Mouse (Mus musculus) heart, postnatal 10 days (tissue): ENCODE data around the gene Aar2. TPM values are rescaled to one million over a fixed set of nuclear protein-coding genes. Genes with fewer than 3 reads are reported as not detected.
"Not testable (repeated sequence)": the region's sequence is repeated elsewhere in the genome, so short reads cannot be mapped to it uniquely, and the experiment has no call there.

ENCODE experiments used
- DNase-seq, 2 experiments: peaks; one replicate each; pipeline ENCODE4 v3.0.0; 2021
- intact Hi-C: fragments of 180-260 bp; cut with DNase I; formaldehyde crosslinking; loops from one replicate; pipeline ENCODE4 v1.15.1; 2025
- total RNA-seq, 2 experiments: library from RNA; stranded (reverse); gene quantifications; 2 replicates each; pipeline ENCODE4 v1.2.3; 2021

The Aar2 gene
- 10 to 100 TPM; 19.7 to 22.7 TPM for total RNA-seq

DNA sequence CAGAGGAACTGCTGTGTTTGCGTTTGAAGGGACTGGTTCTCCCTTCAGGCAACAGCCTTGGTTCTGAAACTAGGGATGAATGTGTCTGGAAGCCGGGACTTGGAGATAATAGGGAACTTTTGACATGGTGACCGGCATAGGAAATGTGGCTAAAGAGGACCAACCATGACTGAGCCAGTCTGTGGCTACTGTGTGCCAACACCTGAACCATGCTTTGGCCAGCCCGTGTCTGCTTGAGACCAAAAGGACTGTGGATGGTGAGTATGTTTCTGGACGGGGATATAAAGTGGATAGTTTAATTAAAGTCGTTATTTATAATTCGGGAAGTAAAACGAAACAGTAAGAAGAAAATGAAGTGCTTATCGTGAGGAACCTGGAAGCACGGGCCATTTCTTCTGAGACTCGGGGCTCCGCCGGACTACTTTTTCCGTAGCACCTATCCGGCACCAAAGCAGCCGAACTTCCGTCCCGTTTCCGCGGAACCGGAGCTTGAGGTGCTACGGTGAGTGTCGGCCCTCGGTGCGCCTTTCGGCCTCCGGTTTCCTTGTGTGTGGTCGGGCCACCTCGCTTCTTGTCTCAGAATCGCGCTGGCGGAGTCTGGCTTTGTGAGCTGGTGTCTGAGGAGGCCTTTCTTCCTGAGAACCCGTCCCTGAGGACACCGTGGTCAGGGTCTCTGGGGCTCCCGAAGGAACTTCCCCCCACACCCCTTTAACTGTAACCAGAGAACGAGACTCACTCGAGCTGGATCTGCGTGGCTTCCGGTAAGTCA, at the start of gene Aar2:
TSS of gene Aar2 (plus strand) at position 462 of the 769 bp plus-strand sequence.
- intact Hi-C loops: no loop called here

DNA sequence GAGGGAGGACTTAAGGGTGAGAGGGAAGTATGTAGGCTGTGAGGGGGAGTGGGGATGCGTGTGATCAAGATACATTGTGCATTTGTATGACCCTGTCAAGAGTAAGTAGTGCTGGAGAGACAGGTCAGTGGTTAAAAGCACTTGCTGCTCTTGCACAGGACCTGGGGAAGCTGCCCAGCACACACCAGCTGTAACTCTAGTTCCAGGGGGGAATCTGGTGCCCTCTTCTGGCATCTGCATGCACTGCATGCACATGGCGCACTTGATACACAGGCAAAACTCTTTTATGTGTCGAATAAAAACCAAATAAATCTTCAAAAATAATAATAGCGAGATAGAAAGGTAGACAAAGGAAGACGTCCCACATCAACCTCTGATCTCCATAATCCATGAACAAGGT, 49.5 kb upstream of the Aar2 start:
- intact Hi-C loops: loop anchor here (5.0 kb wide), 1 partner anchor 156 kb away; no protein-coding TSS in a partner anchor
- peak; percentile 40 to 61 for DNase-seq

More for the DNA sequence above, at the start of gene Aar2:
- peak; percentile 89 to 93 for DNase-seq

DNA sequence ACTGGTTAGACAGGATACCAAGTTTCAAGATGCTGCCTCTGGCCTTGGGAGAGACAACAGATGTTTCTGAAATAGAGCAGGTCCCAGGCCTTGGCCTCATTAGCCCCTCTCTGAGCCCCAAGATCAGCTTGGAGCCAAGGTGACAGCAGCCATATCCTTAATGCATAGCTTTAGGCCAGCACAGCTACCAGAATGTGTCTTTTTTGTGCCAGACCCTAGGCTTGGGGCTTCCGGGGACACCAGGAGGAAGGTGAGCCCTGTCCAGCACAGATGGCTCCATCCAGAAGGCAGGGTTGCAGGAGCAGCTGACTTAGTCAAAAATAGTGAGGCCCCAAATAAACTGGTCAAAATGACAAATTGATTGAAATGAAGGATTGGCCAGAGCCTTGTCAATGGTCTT, 46.4 kb upstream of the Aar2 start:
- DNase-seq: no peak
- intact Hi-C loops: no loop called here

DNA sequence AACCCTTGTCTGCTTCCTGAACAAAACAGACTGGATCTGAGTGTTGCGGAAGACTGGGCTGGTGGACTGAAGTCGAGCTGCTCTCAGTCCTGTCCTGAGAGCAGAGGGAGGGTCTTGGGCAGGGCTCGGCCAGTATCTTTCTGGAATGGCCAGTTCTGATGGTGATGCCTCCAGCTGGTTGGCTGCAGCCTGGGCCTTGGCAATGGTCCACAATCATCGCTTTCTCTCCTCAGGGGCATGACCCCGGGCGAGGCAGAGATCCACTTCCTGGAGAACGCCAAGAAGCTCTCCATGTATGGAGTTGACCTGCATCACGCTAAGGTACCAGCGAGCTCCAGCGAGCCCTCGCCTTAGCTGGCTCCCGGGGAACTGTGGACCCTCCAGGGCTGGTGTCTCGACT, 41.9 kb upstream of the Aar2 start:
- intact Hi-C loops: no loop called here
- DNase-seq: peak; percentile 37 to 42

DNA sequence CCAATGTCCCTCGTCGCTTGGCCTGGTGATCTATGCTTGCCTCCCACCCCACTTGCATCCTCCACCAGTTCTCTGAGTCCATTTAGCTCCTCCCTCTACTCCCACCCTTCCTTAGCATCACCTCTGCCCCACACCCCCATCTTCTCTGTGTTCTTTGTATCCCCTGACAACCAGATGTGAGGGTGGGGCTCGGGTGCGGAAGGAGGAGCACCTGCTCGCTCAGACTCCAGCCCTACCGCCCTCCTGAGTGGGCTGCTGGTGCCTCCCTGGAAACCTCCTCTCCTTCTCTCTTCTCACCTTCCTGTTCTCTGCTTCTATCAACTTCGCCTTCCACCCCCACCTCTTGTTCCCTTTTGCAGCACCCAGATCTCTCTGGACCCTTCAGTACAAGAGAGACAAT, 35.4 kb upstream of the Aar2 start:
- intact Hi-C loops: no loop called here
- no peak for DNase-seq

DNA sequence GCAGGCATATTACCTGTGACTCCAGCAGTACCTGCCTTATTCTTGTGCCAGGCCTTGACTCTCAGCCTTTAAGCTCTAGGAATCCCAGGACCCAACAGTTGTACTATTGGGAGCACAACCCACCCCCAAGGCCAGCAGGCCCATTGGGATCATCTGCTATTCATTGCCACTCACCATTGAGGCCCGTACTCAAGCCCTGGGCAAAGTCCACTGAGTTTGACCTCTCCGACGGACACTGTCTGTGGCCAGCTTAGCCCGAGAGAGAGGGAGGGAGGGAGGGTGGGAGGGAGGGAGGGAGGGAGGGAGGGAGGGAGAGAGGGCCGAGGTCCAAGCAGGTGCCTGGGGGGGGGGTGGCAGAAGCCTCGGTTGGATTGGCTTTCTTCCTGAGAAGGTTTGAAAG, 34.8 kb upstream of the Aar2 start:
- intact Hi-C loops: no loop called here
- DNase-seq: no peak

DNA sequence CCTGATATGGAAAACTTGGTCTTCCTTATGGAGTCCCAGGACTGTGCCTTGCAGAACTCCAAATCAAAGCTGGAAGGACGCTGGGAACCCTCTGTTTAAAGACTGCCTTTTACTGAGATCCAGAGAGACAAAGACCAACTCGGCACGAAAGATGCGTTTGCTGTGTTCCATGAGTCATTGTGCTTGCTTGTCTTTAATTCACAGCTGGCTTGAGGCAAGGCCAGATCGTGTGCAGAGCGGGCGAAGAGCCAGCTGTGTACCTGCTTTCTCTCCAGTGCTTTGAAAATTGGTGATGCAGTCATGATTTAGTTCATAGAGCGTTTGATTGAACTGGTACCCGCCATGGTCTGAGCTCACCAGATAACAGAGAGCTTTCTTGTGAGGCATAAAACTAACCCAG, 32.3 kb upstream of the Aar2 start:
- no peak for DNase-seq
- intact Hi-C loops: loop anchor here (1.0 to 5.0 kb wide), 2 partner anchors 133 to 170 kb away; no protein-coding TSS in a partner anchor

DNA sequence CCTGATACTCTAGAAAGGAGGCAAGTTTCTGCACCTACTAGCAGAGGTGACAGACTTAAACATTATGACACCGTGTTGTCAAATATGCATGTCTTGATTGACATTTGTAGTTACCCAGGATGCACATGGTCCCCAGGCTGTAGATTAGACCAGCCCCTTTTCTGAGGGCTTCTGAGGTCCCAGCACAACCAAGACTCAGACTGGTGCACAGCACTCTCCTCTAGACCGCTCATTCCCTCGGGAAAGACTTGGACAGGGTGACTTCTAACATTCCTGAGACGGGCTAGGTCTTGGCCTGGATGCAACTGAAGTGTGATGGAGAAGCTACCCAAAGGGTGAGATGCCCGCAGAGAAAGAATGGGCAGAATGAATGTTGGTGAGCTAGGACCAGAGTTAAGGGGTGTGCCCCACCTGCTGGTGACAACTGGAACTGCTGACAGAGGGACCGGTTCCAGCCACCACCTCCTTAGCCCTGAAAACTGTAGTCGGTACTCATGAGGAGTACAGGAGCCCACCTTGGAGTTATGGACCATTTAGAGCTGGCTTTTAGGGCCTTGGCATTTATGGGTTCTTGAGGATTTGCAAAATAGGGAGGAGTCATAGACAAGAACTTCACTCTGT, 31.7 kb upstream of the Aar2 start:
- intact Hi-C loops: loop anchor here (1.0 to 5.0 kb wide), 2 partner anchors 133 to 170 kb away; no protein-coding TSS in a partner anchor
- peak; percentile 81 to 86 for DNase-seq

DNA sequence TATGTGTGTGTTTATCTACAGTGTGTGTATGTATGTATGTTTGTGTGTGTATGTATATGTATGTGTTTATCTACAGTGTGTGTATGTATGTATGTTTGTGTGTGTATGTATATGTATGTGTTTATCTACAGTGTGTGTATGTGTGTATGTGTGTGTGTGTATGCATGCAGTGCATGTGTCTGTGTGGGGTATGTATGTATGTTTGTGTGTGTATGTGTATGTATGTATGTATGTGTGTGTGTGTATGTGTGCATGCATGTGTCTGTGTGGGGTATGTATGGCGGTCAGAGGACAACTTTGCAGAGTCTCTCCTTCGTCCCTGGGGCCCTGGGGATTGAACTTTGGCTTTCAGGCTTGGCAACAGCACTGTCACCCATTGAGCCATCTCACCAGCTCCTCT, 30.7 kb upstream of the Aar2 start:
- not testable (repeated sequence) for DNase-seq
- intact Hi-C loops: loop anchor here (5.0 kb wide), 1 partner anchor 134 kb away; no protein-coding TSS in a partner anchor

DNA sequence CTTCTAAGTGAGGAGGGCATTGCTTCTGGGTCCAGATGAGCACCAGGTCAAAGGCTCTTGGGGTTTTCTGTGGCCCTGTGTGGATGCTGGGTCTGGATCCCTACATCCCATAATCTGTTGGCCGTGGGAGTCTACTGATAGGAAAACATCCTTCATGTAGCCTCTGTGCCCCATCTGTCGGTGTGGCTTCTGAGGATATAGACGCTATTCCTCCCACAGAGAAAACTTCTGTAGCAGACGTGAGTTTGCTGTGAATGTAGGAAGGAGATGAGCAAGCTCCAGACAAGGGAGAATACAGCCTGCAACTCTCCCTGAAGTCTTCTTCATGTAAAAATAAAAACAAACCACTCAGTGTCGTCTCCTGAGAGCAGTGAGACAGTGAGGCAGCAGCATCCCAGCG, 29.1 kb upstream of the Aar2 start:
- intact Hi-C loops: loop anchor here (5.0 kb wide), 1 partner anchor 136 kb away; no protein-coding TSS in a partner anchor
- no peak for DNase-seq

DNA sequence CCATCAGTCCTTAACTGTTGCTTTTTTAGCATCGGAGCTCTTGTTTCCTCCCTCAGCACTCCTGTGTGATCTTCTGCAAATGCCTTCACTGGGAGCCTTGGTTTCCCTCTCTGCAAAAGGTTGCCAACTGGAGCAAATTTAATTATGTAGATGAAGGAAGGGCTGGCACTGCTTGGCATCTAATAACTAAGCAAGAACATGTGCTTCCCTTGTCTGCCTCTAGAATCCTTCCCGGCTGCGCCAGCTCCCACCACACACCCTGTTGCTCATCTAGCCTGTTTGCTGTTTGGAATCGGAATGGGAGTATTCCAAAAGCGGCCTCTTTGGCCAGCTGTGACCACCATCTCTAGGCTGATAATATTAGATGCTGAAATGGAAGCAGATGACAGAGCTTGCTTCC, 27.8 kb upstream of the Aar2 start:
- intact Hi-C loops: loop anchor here (5.0 kb wide), 1 partner anchor 137 kb away; no protein-coding TSS in a partner anchor
- DNase-seq: no peak

DNA sequence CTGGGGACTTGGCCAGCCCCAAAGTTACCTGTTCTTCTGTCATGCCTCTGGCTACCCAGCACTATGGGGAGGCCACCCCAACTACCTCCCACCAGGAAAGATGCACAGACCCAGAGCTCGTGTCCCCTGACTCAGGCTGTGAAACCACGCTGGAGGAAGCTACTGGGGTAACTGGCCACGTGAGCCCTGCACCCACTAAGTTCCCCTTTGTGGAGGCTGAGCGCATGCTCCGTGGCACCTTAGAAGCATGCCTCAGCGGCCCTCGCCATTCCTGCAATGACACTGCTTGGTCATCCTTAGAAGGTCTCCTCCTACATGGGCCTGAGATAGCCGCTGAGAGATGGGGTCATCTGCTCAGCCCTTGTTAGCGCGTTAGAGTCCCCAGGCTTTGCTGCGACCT, 24.4 kb upstream of the Aar2 start:
- no peak for DNase-seq
- intact Hi-C loops: no loop called here

DNA sequence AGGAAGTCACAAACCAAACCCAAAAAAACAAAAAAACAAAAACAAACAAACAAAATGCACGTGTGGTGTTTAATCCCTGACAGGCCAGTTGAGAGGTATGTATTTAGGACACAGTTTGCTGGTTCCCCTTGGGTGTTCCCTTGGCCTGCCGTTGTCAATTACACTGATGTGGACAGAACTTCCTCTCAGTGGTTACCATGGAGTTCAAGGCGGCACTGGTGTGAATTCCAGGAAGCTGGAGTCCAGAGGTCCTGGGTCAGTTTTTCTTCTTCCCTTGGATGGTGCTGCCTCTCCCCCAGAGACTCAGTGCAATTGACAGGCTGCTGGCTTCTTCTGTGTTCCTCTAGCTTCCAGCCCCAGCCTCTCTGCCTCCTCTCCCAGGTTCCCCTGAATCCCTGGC, 23.3 kb upstream of the Aar2 start:
- intact Hi-C loops: no loop called here
- DNase-seq: peak in 1 of 2 experiments; percentile 29

DNA sequence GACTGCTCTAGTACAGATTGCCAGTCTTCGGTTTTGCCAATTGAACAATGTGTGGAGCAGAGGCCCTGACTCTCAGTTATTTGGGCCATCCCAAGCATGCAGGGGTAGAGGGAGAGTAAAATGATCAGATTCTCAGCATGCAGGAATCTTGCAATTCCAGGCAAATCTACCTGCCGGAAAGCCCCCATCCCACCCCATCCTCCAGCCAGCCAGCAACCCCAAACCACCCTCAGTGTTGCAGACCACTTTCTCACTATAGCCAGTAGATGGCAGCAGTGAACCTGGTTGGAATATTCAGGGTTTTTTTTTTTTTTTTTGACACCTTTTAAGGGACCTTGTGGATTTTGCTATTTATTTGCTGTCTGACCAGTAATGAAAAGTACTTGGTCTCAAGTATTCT, 17.7 kb upstream of the Aar2 start:
- intact Hi-C loops: loop anchor here (1.0 kb wide), 1 partner anchor 176 kb away; no protein-coding TSS in a partner anchor
- DNase-seq: peak; percentile 31 to 45

DNA sequence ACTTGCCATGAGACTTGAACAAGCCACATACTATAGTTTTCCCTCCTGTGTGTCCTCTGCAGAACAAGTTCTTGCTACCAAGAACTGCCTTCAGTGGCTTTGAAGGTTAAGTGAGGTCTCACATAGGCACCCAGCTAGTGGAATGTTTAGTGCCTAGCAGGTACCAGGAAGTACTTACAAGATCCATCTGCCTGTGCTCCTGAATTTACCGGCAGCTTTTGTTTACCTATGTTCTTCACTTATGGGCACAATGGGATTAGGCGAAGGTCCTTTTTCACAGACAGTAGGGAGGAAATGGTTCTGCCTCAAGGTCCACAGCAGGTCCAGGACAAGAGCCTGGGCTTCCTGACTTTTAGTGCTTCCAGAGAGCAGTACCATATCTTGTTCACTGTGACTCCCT, 14.2 kb upstream of the Aar2 start:
- intact Hi-C loops: no loop called here
- no peak for DNase-seq

DNA sequence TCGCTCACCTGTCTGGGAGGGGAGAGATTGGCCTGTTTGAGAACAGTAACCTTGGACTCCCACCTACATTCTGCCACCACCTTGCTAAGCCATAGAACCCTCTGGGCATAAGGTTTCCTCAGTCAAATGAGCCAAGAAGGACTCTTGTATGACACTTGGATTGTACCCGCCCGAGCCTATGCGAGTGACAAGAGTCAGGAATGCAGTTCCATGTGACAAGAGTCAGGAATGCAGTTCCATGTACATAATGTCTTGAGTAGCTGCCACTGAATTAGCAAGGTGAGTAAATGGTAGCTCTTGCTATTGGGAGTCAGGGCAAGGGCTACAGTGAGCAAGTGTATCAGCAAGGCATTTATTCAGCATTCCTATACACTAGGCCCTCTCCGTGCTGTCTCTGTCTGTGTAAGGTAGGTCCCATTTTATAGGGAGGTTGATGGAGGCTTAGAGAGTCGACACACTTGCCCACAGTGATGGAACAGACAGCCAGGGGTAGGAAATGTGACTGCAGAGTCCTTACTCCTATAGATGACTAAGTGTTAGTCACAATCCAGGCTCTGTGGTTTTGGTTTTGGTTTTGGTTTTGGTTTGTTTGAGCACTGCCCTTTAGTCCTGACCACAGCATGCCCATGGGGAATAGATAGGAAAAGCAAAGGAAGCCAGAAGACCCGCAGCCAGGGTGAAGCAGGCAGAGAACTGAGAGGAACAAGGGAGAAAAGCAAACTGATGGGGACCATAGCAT, 8.4 kb upstream of the Aar2 start:
- intact Hi-C loops: no loop called here
- no peak for DNase-seq

DNA sequence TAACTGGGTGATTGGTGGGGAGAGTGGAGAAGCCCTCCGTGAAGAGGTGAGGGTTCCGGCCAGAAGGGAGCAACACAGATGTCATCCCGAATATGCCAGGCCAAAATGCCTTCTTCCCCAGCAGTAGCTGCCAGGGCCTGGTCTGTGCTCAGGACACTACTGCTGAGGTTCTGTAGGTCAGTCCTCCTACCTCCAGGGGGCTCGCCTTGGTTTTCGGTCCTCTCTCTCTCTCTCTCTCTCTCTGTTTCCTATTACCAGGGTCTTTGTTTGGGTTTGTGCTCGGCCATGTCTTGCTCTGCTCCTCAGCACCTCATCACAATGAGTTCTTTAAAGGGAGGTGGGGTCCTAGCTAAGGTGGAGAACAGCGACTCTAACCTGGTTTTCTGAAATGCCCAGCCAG, 6.4 kb upstream of the Aar2 start:
- intact Hi-C loops: no loop called here

DNA sequence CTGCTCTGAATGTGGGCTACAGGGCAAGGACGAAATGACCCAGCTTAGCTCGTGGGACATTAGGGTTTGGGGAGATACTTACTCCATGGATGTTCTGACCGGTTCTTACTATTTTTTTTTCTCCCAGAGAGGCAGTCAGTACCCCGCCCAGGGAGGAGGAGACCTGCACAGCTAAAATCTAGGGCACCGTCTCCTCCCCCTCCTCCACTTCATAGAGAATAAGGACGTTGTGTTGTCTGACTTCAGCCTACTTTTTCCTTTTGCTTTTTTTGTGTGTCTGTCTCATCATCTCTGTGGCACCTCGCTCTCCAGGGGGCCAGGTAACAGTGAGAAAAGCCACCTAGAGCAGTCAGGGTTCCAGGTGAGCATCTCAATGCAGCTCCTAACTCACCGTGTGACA, 5.0 kb upstream of the Aar2 start:
- no peak for DNase-seq
- intact Hi-C loops: no loop called here

More for the DNA sequence above, 6.4 kb upstream of the Aar2 start:
- no peak for DNase-seq

DNA sequence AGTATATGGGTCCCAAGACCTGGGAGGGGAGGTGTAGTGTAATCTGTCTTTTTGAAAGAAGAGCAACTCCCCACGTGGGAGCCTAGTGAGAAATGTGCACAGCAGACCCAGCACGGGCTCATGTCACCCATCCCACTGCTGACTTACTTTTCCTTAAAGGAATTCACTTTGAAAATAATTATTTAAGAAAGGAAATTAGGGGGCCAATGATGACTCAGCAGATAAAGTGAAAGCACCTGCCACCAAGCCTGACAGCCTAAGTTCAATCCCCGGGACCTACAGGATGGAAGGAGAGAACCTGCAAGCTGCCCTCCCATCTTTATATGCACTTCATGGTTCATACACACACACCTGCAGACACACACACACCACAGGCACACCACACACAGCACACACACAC, 3.6 kb upstream of the Aar2 start:
- DNase-seq: no peak
- intact Hi-C loops: no loop called here

DNA sequence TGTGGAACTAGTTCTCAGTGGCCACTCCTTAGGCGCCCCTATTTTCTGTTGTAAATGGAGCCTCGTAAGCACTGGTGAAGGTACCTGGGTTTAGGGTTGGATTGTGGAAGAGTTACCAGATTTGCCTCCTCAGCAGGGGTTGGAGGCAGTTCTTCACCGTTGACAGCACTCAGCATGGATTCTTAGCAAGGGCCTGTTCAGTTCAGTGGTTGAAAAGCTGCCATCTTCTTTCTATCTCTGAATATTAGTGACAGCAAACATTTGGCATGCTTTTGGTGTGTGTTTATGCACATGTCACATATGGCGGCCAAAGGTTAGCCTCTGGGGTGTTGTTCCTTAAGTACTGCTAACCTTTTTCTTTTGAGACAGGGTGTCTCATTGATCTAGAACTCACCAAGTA, 5.0 kb downstream of the Aar2 start:
- intact Hi-C loops: no loop called here
- no peak for DNase-seq

DNA sequence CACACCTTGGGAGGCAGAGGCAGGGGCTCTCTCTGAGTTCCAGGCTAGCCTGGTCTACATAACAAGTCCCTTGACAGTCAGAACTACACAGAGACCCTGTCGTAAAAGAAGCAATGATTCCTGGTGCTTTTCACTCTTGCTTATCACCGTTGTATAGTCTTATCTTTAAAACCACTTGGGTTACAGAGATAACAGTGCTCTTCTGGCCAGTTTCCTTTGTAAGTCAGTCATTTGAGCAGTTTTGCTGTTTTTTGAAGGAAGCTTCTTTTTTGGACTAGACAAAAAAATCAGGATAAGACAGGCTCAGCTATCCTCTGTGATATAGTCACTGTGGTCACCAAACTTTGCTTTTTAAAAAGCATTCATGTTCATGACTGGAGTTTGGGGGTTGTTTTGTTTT, 14.4 kb downstream of the Aar2 start:
- no peak for DNase-seq
- intact Hi-C loops: no loop called here
